Mouse (Mus musculus) bone marrow, adult 2 months (tissue): ENCODE measurements around the gene Xylb.

ENCODE experiments used
- CTCF ChIP-seq: fragments of 200-500 bp; IDR thresholded peaks from 2 replicates; pipeline ENCODE4 v1.5.1; 2011; ENCODE audit warnings: low read length, control low read depth; ENCODE audit not compliant: control insufficient read depth, insufficient read depth
- POLR2A ChIP-seq: fragments of 200-500 bp; IDR thresholded peaks from 2 replicates; pipeline ENCODE4 v1.6.1; 2011; ENCODE audit warnings: low read depth, mild to moderate bottlenecking, control low read depth, low read length, borderline replicate concordance; ENCODE audit not compliant: control insufficient read depth

- TF ChIP-seq CTCF (no peak), POLR2A (no peak)
Measured at GRCm38 (mm10) chr9:119365284-119365683, 8.1 kb downstream of the Xylb start, which contains the start of gene Slc22a14.
